Mouse (Mus musculus) hindbrain, embryonic 13.5 days (tissue): Measurements from ENCODE around the gene Gal3st2b. TPM values are rescaled to one million over a fixed set of nuclear protein-coding genes. Genes with fewer than 3 reads are reported as not detected.
"Not testable (repeated sequence)": the region's sequence is repeated elsewhere in the genome, so short reads cannot be mapped to it uniquely, and the experiment has no call there.

Experiments
- ATAC-seq: fragments of 200-750 bp; cut with Nextera tagmentation; 2 replicates; pipeline ENCODE4 v1.8.0; 2017; ENCODE audit warnings: moderate TSS enrichment; ENCODE audit not compliant: low FRiP score
- H3K27ac ChIP-seq: fragments of 300-500 bp; sonication (generic); 2 replicates; pipeline ENCODE4 v1.5.1; 2015; ENCODE audit warnings: inconsistent platforms, mild to moderate bottlenecking, moderate library complexity
- H3K27me3 ChIP-seq: fragments of 300-500 bp; sonication (generic); 2 replicates; pipeline ENCODE4 v1.6.1; 2015; ENCODE audit warnings: mild to moderate bottlenecking, inconsistent platforms
- H3K36me3 ChIP-seq: fragments of 300-500 bp; sonication (generic); 2 replicates; pipeline ENCODE4 v1.6.1; 2015; ENCODE audit warnings: mild to moderate bottlenecking, inconsistent platforms
- H3K4me1 ChIP-seq: fragments of 300-500 bp; sonication (generic); replicated peaks from 2 replicates; pipeline ENCODE4 v1.6.1; 2015; ENCODE audit warnings: inconsistent platforms
- H3K4me2 ChIP-seq: fragments of 300-500 bp; sonication (generic); 2 replicates; pipeline ENCODE4 v1.6.1; 2015; ENCODE audit warnings: inconsistent platforms, mild to moderate bottlenecking, moderate library complexity
- H3K4me3 ChIP-seq: fragments of 300-500 bp; sonication (generic); 2 replicates; pipeline ENCODE4 v1.5.1; 2015; ENCODE audit warnings: mild to moderate bottlenecking, inconsistent platforms
- H3K9ac ChIP-seq: fragments of 300-500 bp; sonication (generic); 2 replicates; pipeline ENCODE4 v1.6.1; 2015; ENCODE audit warnings: mild to moderate bottlenecking, inconsistent platforms
- H3K9me3 ChIP-seq: fragments of 300-500 bp; sonication (generic); 2 replicates; pipeline ENCODE4 v1.6.1; 2016; ENCODE audit warnings: inconsistent platforms
- WGBS: fragments of 180-500 bp; shearing (Covaris S2); methylation state at CpG from one replicate; pipeline ENCODE4 v1.1.7; 2015; 5-methylcytosine and 5-hydroxymethylcytosine counted together
- polyA plus RNA-seq: library from polyadenylated mRNA; unstranded; fragments of >200 nt; fragmentation: Nextera tagmentation; extraction: Ambion mirVana; gene quantifications from 2 replicates; pipeline ENCODE4 v1.2.1, GENCODE M21; 2015

The Gal3st2b gene
- polyA plus RNA-seq, result not detected in 2 replicates

DNA sequence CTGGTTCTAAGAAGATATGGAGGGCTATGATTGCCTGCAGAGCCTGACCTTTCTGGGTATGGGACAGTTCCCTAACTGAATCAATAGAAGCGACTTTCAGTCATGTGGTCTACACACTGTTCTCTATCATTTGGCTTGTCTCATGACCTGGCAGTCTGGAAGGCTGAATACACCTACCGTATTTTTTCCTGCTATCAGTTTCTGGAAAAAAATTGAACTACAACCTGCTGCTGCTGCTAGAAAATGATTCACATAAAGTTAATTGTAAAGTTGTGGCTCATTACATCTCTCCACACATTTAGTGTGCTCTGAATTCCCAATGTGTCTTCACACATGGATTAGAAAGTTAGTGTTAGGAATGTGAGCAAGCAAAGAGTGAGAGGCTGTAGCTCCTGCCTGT is at the start of gene Gal3st2b:
Gene Gal3st2b, plus strand, starts transcription at position 301 of the 400 bp plus-strand sequence.
- not testable (repeated sequence) for H3K27ac ChIP-seq, H3K9me3 ChIP-seq, H3K27me3 ChIP-seq, H3K4me1 ChIP-seq, H3K9ac ChIP-seq, H3K4me2 ChIP-seq, H3K4me3 ChIP-seq, H3K36me3 ChIP-seq, ATAC-seq
- 92% methylated on average over 2 of the region's 2 CpGs for WGBS

DNA sequence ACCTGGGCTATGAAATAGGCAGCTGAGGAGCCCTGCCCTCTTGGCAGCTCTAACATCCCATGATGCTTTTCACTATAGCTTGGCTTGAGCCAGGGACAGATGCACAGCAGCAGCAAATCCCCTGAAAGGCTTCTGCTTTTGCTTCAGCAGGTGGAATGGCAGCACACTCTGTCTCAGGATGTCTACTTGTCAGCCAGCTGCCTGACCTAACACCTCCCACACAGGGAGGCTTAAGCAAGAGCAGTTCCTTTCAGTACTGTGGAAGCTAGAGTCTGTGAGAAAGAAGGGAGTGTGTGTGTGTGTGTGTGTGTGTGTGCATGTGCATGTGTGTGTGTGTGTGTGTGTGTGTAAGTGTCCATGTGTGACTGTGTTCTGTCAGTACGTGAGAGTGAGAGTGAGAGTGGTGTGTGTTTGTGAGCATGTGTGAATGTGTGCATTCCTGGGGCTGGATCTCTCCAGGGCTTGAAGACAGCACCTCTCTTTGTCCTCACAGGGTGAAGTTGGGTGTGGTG is 46.5 kb upstream of the Gal3st2b start:
- H3K27ac ChIP-seq, H3K36me3 ChIP-seq, ATAC-seq, H3K27me3 ChIP-seq, H3K4me1 ChIP-seq, H3K4me3 ChIP-seq, H3K9me3 ChIP-seq, H3K4me2 ChIP-seq, H3K9ac ChIP-seq: not testable (repeated sequence)
- 67% methylated on average over 1 of the region's 1 CpGs for WGBS

DNA sequence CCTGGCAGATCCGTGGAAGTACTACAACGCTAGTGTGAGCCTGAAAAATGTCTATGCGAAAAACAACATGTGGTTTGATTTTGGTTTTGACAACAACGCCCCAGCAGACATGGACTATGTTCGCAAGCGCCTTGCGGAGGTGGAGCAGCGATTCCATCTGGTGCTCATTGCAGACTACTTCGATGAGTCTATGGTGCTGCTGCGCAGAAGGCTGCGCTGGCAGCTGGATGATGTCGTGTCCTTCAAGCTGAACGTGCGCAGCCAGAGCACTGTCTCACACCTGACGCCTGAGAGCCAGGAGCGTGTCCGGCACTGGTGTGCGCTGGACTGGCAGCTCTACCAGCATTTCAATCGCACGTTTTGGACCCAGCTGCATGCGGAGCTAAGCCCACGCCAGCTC is 43.7 kb upstream of the Gal3st2b start:
- H3K4me3 ChIP-seq, ATAC-seq, H3K27me3 ChIP-seq, H3K4me2 ChIP-seq, H3K9ac ChIP-seq, H3K9me3 ChIP-seq, H3K27ac ChIP-seq, H3K4me1 ChIP-seq, H3K36me3 ChIP-seq: not testable (repeated sequence)
- 97% methylated on average over 14 of the region's 22 CpGs for WGBS

GRCm38 (mm10) chr1:93881778-93882177 is 36.3 kb upstream of the Gal3st2b start:
- H3K27me3 ChIP-seq, H3K36me3 ChIP-seq, H3K9ac ChIP-seq, H3K27ac ChIP-seq, H3K9me3 ChIP-seq, H3K4me2 ChIP-seq, ATAC-seq, H3K4me3 ChIP-seq, H3K4me1 ChIP-seq: not testable (repeated sequence)
- no CpG with 5 or more reads among the region's 11 CpGs for WGBS

GRCm38 (mm10) chr1:93890936-93891335 is 27.2 kb upstream of the Gal3st2b start:
- not testable (repeated sequence) for H3K9me3 ChIP-seq, H3K36me3 ChIP-seq, H3K27ac ChIP-seq, H3K27me3 ChIP-seq, H3K4me1 ChIP-seq, ATAC-seq, H3K4me2 ChIP-seq, H3K4me3 ChIP-seq, H3K9ac ChIP-seq
- 59% methylated on average over 1 of the region's 1 CpGs for WGBS

DNA sequence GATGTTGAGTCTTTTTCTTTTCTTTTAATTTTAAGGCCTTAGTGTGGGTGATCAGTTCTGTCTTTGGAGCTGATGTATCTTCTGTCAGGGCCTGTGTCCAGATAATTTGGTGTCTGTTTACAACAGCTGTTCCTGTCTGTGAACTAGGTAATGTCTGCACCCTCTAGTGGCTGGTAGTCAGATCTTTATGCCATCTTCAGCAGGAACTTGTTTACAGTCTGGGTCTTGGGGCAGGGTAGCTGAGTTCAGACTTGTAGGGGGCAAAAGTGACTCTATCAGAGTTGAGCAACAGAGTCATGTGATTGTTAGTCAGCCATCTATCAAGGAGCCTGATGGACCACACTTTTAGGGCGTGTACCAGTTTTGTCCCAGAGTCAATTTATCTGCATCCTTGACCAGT is 20.7 kb upstream of the Gal3st2b start:
- H3K4me2 ChIP-seq, H3K27ac ChIP-seq, H3K36me3 ChIP-seq, H3K9me3 ChIP-seq, H3K4me1 ChIP-seq, H3K9ac ChIP-seq, H3K4me3 ChIP-seq, H3K27me3 ChIP-seq, ATAC-seq: not testable (repeated sequence)
- no CpG with 5 or more reads among the region's 1 CpGs for WGBS

- H3K4me2 ChIP-seq, H3K27ac ChIP-seq, ATAC-seq, H3K4me1 ChIP-seq, H3K27me3 ChIP-seq, H3K9me3 ChIP-seq, H3K9ac ChIP-seq, H3K4me3 ChIP-seq, H3K36me3 ChIP-seq: not testable (repeated sequence)
- WGBS, result 63% methylated on average over 3 of the region's 5 CpGs
Measured at GRCm38 (mm10) chr1:93901291-93901690, 16.8 kb upstream of the Gal3st2b start.

DNA sequence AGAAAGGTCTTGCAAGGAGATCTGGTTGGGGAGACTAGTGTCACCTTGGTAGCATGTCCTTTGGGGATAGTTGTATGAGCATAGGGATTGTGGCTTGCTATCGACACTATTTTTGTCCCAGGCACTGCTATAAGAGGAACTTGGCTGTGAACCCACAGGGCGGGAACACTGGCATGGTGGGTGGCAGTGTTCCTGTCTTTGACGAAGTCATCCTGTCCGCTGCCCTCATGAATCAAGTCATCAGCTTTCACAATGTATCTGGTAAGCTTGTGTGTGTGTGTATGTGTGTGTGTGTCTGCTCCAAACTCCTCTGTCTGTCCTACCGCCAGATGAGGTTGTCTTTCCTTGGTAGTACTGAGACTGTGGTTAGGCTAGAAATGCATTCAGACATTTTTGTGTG is 11.4 kb upstream of the Gal3st2b start:
- H3K9me3 ChIP-seq, H3K27ac ChIP-seq, H3K4me3 ChIP-seq, H3K4me1 ChIP-seq, ATAC-seq, H3K36me3 ChIP-seq, H3K9ac ChIP-seq, H3K4me2 ChIP-seq, H3K27me3 ChIP-seq: not testable (repeated sequence)
- WGBS, result 83% methylated on average over 3 of the region's 5 CpGs

DNA sequence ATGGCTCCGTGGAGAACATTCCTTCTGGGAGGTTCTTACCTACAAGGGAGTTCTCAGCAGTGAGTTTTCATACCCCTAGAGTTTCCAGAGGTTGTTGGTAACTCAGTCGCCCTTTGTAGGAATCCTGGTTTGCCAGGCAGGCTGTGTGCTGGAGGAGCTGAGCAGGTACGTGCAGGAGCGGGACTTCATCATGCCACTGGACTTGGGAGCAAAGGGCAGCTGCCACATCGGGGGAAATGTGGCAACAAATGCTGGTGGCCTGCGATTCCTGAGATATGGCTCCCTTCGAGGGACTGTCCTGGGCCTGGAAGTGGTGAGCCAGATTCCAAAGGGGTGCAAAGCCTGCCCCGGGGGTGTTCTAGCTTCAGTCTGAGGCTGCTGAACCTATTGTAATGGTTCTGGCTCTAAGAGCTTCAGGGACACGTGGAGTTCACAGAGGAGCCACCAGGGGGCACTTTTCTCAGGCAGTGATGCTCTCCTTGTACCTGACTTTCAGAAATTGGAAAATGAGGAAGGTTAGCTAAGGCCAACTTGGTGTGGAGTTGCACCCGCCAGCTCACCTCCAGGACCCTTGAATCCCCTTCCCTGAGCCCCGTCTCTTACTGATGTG is 9.0 kb upstream of the Gal3st2b start:
- not testable (repeated sequence) for H3K9me3 ChIP-seq, H3K36me3 ChIP-seq, ATAC-seq, H3K27me3 ChIP-seq, H3K4me3 ChIP-seq, H3K9ac ChIP-seq, H3K4me2 ChIP-seq, H3K4me1 ChIP-seq, H3K27ac ChIP-seq
- WGBS, result no CpG with 5 or more reads among the region's 11 CpGs

GRCm38 (mm10) chr1:93911877-93912276 is 6.2 kb upstream of the Gal3st2b start:
- H3K4me2 ChIP-seq, H3K27me3 ChIP-seq, H3K36me3 ChIP-seq, H3K27ac ChIP-seq, H3K4me1 ChIP-seq, H3K4me3 ChIP-seq, H3K9me3 ChIP-seq, H3K9ac ChIP-seq: not testable (repeated sequence)
- WGBS, result no CpG with 5 or more reads among the region's 2 CpGs
- ATAC-seq, result peak; percentile 50; the same call in 1 of the 2 replicates

DNA sequence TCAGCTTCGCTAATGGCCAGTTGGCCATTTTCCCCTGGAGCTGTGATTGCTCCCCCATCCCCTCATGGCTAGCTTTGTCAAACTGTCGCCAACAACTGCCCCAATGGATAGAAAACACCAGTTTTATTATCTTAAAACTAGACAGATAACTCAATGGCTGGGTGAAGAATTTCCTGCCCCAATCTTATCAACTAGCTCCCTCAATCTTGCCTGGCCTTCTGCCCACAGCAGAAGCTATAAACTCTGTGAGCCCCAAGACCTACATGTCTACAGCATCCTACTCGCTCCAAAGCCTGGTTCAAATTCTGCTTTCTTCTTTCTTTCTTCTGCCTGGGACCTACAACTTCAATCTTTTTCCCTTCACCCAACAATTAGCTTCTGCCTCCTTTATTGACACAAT is 951 bp upstream of the Gal3st2b start:
- H3K4me3 ChIP-seq, H3K27ac ChIP-seq, H3K9ac ChIP-seq, H3K4me2 ChIP-seq, H3K9me3 ChIP-seq, H3K27me3 ChIP-seq, H3K36me3 ChIP-seq, ATAC-seq, H3K4me1 ChIP-seq: not testable (repeated sequence)
- 87% methylated on average over 3 of the region's 3 CpGs for WGBS

GRCm38 (mm10) chr1:93918775-93919174 is 664 bp downstream of the Gal3st2b start:
- ATAC-seq, H3K4me1 ChIP-seq, H3K9me3 ChIP-seq, H3K4me2 ChIP-seq, H3K27ac ChIP-seq, H3K27me3 ChIP-seq, H3K4me3 ChIP-seq, H3K36me3 ChIP-seq, H3K9ac ChIP-seq: not testable (repeated sequence)
- WGBS, result 88% methylated on average over 1 of the region's 1 CpGs

GRCm38 (mm10) chr1:93919321-93919720 is 1.2 kb downstream of the Gal3st2b start:
- H3K36me3 ChIP-seq, H3K4me2 ChIP-seq, H3K4me1 ChIP-seq, H3K9me3 ChIP-seq, H3K27me3 ChIP-seq, ATAC-seq, H3K4me3 ChIP-seq, H3K9ac ChIP-seq, H3K27ac ChIP-seq: not testable (repeated sequence)
- WGBS, result 81% methylated on average over 3 of the region's 3 CpGs
